Mouse (Mus musculus) forebrain, embryonic 12.5 days (tissue): ENCODE results near the gene Zfp108. TPM values are rescaled to one million over a fixed set of nuclear protein-coding genes. Genes with fewer than 3 reads are reported as not detected.

Experiments
- ATAC-seq: fragments of 200-750 bp; cut with Nextera tagmentation; 2 replicates; pipeline ENCODE4 v1.8.0; 2017; ENCODE audit warnings: moderate TSS enrichment; ENCODE audit not compliant: low FRiP score
- H3K27ac ChIP-seq: fragments of 300-500 bp; sonication (generic); 2 replicates; pipeline ENCODE4 v1.5.1; 2016; ENCODE audit warnings: mild to moderate bottlenecking
- H3K27me3 ChIP-seq: fragments of 300-500 bp; sonication (generic); 2 replicates; pipeline ENCODE4 v1.6.1; 2016; ENCODE audit warnings: mild to moderate bottlenecking
- H3K36me3 ChIP-seq: fragments of 300-500 bp; sonication (generic); replicated peaks from 2 replicates; pipeline ENCODE4 v1.6.1; 2016; ENCODE audit warnings: mild to moderate bottlenecking
- H3K4me1 ChIP-seq: fragments of 300-500 bp; sonication (generic); 2 replicates; pipeline ENCODE4 v1.6.1; 2016
- H3K4me2 ChIP-seq: fragments of 300-500 bp; sonication (generic); 2 replicates; pipeline ENCODE4 v1.6.1; 2016; ENCODE audit warnings: mild to moderate bottlenecking, moderate library complexity
- H3K4me3 ChIP-seq: fragments of 300-500 bp; sonication (generic); replicated peaks from 2 replicates; pipeline ENCODE4 v1.5.1; 2016; ENCODE audit warnings: mild to moderate bottlenecking
- H3K9ac ChIP-seq: fragments of 300-500 bp; sonication (generic); 2 replicates; pipeline ENCODE4 v1.6.1; 2016; ENCODE audit warnings: mild to moderate bottlenecking
- H3K9me3 ChIP-seq: fragments of 300-500 bp; sonication (generic); 2 replicates; pipeline ENCODE4 v1.6.1; 2016
- WGBS: fragments of 180-500 bp; shearing (Covaris S2); methylation state at CpG from one replicate; pipeline ENCODE4 v1.1.7; 2016; 5-methylcytosine and 5-hydroxymethylcytosine counted together
- polyA plus RNA-seq: library from polyadenylated mRNA; unstranded; fragments of >200 nt; fragmentation: Nextera tagmentation; extraction: Ambion mirVana; gene quantifications from 2 replicates; pipeline ENCODE4 v1.2.1, GENCODE M21; 2016

Zfp108 gene
- polyA plus RNA-seq, 1 experiment from 2014 or later: 3.2 TPM

DNA sequence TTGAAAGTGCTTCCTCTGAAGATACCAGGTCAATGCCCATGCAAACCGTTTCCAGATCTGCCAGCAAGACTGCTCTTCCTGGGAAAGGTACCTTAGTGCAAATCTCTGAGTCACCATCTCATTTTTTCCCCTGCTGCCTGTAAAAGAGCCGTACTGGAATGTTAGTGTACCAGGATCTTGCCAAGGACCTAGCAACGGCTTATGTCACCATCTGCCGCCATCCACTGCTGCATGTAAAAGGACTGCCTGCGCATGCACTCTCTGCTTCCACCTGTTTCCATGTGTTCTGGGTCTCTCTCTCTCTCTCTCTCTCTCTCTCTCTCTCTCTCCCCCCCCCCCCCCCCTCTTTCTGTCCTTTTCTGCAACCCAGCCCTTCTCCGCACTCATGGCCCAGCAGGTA lies 33.9 kb downstream of the Zfp108 start:
- Histone ChIP-seq H3K36me3 (peaks cover 62% of the 10 kb centered on the region), H3K9me3 (no peaks in the 10 kb centered on the region), H3K4me3 (no peak overlapping the region), H3K27ac (no peak overlapping the region), H3K4me2 (no peak overlapping the region), H3K4me1 (no peaks in the 10 kb centered on the region), H3K9ac (no peak overlapping the region), H3K27me3 (no peaks in the 10 kb centered on the region)
- no peak for ATAC-seq
- 87% methylated on average over 6 of the region's 6 CpGs for WGBS

DNA sequence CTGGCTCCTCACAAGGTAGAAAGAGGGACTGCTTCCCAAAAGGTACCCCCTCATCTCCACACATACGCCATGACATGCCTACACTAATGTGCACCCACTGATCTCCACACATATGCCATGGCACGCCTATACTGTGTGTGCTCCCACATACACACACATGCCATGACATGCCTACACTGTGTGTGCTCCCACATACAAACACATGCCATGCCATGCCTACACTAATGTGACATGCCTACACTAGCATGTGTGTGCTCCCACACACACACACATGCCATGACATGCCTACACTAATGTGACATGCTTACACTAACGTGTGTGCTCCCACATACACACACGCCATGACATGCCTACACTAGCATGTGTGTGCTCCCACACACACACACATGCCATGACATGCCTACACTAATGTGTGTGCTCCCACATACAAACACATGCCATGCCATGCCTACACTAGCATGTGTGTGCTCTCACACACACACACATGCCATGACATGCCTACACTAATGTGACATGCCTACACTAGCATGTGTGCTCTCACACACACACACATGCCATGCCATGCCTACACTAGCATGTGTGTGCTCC lies 35.6 kb downstream of the Zfp108 start:
- no peak for ATAC-seq
- no peak overlapping the region for H3K4me3 ChIP-seq
- H3K27ac ChIP-seq: no peak overlapping the region
- H3K9me3 ChIP-seq: no peaks in the 10 kb centered on the region
- peaks cover 78% of the 10 kb centered on the region for H3K36me3 ChIP-seq
- H3K4me2 ChIP-seq: no peak overlapping the region
- no peak overlapping the region for H3K9ac ChIP-seq
- no peaks in the 10 kb centered on the region for H3K27me3 ChIP-seq
- no peaks in the 10 kb centered on the region for H3K4me1 ChIP-seq
- 96% methylated on average over 4 of the region's 4 CpGs for WGBS

DNA sequence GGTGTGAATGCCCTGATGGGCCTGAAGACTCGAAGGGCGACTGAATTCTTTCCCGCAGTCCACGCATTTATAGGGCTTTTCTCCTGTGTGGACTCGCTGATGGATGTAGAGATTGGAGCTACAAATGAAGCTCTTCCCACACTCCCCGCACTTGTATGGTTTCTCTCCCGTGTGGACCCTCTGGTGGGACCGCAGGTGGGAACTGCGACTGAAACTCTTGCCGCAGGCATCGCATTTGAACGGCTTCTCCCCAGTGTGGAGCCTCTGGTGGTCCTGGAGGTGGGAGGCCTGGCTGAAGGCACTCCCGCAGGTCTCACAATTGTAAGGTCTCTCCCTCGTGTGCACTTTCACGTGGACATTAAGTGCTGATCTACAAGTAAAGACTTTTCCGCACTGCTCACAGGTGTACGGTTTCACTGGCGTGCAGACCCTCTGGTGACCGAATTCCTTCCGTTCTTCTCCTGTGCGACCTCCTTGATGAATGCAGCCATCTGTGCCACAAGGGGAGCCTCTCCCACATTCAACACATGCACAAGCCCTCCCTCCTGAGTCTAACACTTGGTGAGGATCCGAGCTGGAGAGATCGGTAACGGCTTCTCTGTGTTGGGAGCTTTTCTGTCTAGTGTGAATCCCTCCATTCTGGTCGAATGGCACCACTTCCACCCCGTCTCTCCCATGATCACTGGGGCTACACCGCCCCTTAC lies 36.9 kb downstream of the Zfp108 start:
- no peaks in the 10 kb centered on the region for H3K27me3 ChIP-seq
- no peak for ATAC-seq
- no peaks in the 10 kb centered on the region for H3K4me1 ChIP-seq
- no peak overlapping the region for H3K4me3 ChIP-seq
- WGBS: 92% methylated on average over 27 of the region's 27 CpGs
- no peak overlapping the region for H3K4me2 ChIP-seq
- H3K36me3 ChIP-seq: peaks cover 92% of the 10 kb centered on the region
- H3K9me3 ChIP-seq: no peaks in the 10 kb centered on the region
- H3K27ac ChIP-seq: no peak overlapping the region
- H3K9ac ChIP-seq: no peak overlapping the region

GRCm38 (mm10) chr7:24293061-24293851 lies 38.7 kb downstream of the Zfp108 start:
- no peak for ATAC-seq
- Histone ChIP-seq H3K36me3 (peaks cover 83% of the 10 kb centered on the region), H3K27me3 (no peaks in the 10 kb centered on the region), H3K9ac (no peak overlapping the region), H3K9me3 (no peaks in the 10 kb centered on the region), H3K4me1 (peaks cover 4% of the 10 kb centered on the region), H3K4me2 (no peak overlapping the region), H3K4me3 (no peak overlapping the region), H3K27ac (no peak overlapping the region)
- 88% methylated on average over 12 of the region's 12 CpGs for WGBS

GRCm38 (mm10) chr7:24294763-24295162 lies 40.2 kb downstream of the Zfp108 start:
- Histone ChIP-seq H3K9me3 (no peaks in the 10 kb centered on the region), H3K36me3 (peaks cover 72% of the 10 kb centered on the region), H3K4me1 (peaks cover 5% of the 10 kb centered on the region), H3K9ac (no peak overlapping the region), H3K4me3 (no peak overlapping the region), H3K4me2 (no peak overlapping the region), H3K27ac (no peak overlapping the region), H3K27me3 (no peaks in the 10 kb centered on the region)
- WGBS: 97% methylated on average over 4 of the region's 4 CpGs
- no peak for ATAC-seq

DNA sequence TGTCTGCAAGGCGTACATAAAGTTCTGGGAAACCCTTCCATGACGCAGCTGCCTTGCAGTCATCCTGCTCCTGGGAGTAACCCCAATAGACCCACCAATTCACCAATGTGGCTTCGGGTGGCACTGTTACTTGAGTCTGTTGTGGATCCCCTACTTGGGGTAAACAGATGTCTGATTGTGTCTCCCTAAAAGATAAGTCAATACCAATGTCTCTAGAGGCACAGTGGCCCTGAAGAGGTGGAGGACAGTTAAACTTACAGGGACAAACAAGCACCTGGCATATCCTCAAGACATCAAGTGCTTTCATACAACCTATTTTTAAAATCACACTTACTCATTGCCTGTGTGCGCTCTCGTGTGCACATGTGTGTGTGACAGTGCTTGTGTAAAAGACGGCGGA lies 40.8 kb downstream of the Zfp108 start:
- Histone ChIP-seq H3K27ac (no peak overlapping the region), H3K4me2 (no peak overlapping the region), H3K9ac (no peak overlapping the region), H3K9me3 (no peaks in the 10 kb centered on the region), H3K4me3 (no peak overlapping the region), H3K36me3 (peaks cover 66% of the 10 kb centered on the region), H3K27me3 (no peaks in the 10 kb centered on the region), H3K4me1 (peaks cover 8% of the 10 kb centered on the region)
- no peak for ATAC-seq
- 95% methylated on average over 7 of the region's 7 CpGs for WGBS

DNA sequence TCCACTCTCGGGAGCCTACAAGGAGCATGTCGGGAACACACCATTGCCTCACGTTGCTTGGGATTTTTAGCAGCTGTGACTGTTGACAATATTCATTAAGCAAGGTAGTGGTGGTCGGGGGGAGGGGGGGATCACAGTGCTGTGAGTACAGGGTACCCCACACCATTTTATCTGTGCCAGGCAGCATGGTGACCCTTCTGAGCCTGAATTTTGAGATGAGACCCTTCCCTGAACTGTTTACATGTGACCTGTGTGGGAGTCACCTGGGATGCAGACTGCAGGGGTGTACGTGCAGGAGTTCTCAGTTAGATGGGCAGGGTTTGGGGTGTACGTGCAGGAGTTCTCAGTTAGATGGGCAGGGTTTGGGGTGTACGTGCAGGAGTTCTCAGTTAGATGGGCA lies 41.8 kb downstream of the Zfp108 start:
- Histone ChIP-seq H3K27ac (no peak overlapping the region), H3K27me3 (no peaks in the 10 kb centered on the region), H3K4me3 (no peak overlapping the region), H3K9ac (no peak overlapping the region), H3K9me3 (no peaks in the 10 kb centered on the region), H3K4me1 (peaks cover 14% of the 10 kb centered on the region), H3K36me3 (peaks cover 56% of the 10 kb centered on the region), H3K4me2 (no peak overlapping the region)
- no peak for ATAC-seq
- 97% methylated on average over 7 of the region's 7 CpGs for WGBS

DNA sequence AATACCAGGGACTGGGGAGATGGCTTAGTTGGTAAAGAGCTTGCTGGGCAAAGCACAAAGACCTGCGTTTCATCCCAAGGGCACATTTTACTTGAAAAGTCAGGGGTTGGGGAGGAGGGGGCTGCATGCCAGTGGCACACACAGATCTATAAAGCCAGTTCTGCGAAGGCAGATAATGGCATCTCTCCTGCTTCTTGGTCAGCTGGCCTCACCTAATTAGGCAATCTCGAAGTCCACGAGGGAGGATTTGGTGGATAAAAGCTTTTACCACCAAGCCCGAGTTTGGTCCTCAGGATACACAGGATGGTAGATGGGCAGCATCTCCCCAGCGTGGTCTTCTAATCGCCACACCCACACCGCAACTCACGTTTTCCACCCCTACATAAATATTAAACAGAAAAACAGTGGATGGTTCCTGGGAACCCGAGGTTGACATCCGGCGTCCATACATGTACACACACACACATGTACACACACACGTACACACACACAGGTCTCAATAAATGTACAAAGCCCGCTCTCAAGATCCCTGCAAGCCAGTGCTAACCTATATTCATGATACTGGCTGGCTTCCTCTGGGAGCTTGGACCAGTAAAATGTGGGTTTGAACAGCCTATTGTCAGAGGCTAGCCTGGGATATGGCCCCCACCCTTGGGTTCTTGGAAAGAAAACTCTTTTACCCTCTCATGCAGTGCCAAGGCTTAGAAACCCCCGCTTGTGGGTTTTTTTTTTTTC lies 42.9 kb downstream of the Zfp108 start:
- H3K4me3 ChIP-seq: no peak overlapping the region
- H3K36me3 ChIP-seq: peaks cover 54% of the 10 kb centered on the region
- peaks cover 14% of the 10 kb centered on the region for H3K4me1 ChIP-seq
- no peaks in the 10 kb centered on the region for H3K27me3 ChIP-seq
- H3K9me3 ChIP-seq: no peaks in the 10 kb centered on the region
- H3K9ac ChIP-seq: peak overlapping the region; percentile 85; the same call in 1 of the 2 replicates
- ATAC-seq: no peak
- H3K4me2 ChIP-seq: peak overlapping the region; percentile 91
- no peak overlapping the region for H3K27ac ChIP-seq
- WGBS: 93% methylated on average over 15 of the region's 15 CpGs

DNA sequence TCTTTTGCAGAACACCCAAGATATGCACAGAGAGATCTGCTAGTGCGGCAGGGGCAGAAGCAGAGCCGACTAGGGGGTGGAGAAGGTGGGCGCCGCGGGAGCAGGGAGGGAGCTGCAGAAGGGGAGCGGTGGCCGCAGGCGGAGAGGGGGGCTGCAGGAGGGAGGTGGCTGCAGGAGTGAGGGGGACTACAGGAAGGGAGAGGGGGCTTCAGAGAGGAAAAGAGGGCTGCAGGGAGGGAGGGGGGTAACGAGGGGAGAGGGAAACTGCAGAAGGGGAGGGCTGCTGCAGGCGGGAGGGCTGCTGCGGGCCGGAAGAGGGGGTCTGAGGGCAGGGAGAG lies 44.0 kb downstream of the Zfp108 start:
- 0% methylated on average over 11 of the region's 12 CpGs for WGBS
- Histone ChIP-seq H3K4me1 (peaks cover 14% of the 10 kb centered on the region), H3K27me3 (no peaks in the 10 kb centered on the region), H3K4me3 (peak overlapping the region; percentile 69), H3K9me3 (no peaks in the 10 kb centered on the region), H3K36me3 (peaks cover 54% of the 10 kb centered on the region), H3K27ac (peak overlapping the region; percentile 95), H3K4me2 (peak overlapping the region; percentile 91), H3K9ac (peak overlapping the region; percentile 85)
- no peak; the same call in 1 of the 2 replicates for ATAC-seq

- Histone ChIP-seq H3K4me1 (peaks cover 14% of the 10 kb centered on the region), H3K27ac (peak overlapping the region; percentile 95), H3K4me2 (peak overlapping the region; percentile 91), H3K27me3 (no peaks in the 10 kb centered on the region), H3K9me3 (no peaks in the 10 kb centered on the region), H3K4me3 (peak overlapping the region; percentile 69), H3K36me3 (peaks cover 52% of the 10 kb centered on the region), H3K9ac (peak overlapping the region; percentile 85)
- under 1% methylated on average over 44 of the region's 47 CpGs for WGBS
- peak; percentile 84 for ATAC-seq
Observed at GRCm38 (mm10) chr7:24298973-24299708, 44.5 kb downstream of the Zfp108 start.

- H3K9me3 ChIP-seq: no peaks in the 10 kb centered on the region
- WGBS: under 1% methylated on average over 18 of the region's 18 CpGs
- H3K4me3 ChIP-seq: peak overlapping the region; percentile 69
- peaks cover 14% of the 10 kb centered on the region for H3K4me1 ChIP-seq
- no peaks in the 10 kb centered on the region for H3K27me3 ChIP-seq
- H3K27ac ChIP-seq: peak overlapping the region; percentile 95
- ATAC-seq: peak; percentile 39
- peaks cover 44% of the 10 kb centered on the region for H3K36me3 ChIP-seq
- peak overlapping the region; percentile 91 for H3K4me2 ChIP-seq
- peak overlapping the region; percentile 85 for H3K9ac ChIP-seq
Observed at GRCm38 (mm10) chr7:24299823-24300481, 45.4 kb downstream of the Zfp108 start.
